Mouse (Mus musculus): Measurements from ENCODE around the gene Tsks. TPM values are rescaled to one million over a fixed set of nuclear protein-coding genes. Genes with fewer than 3 reads are reported as not detected.

Tsks gene
- polyA plus RNA-seq, 1 experiment from 2014 or later, result not detected

DNA sequence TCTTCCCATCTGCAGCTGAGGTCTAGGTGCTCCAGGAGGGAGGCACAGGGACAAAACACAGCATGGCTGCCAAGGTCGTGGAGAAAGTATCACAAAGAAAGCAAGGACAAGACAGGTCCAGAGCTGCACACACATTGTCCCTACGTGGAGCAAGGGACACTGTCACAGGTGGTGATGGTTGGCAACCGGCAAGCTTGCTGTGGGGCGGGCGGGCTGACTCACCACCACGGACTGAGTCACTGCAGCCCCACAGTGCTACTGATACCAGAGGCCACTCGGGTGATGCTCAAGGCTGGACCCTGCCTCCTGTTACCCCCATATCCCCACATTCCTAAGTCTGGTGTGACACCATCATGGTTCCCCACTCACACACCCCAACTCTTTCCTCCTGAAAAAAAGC is 59.4 kb downstream of the Tsks start:
- no peak overlapping the region for H3K9ac ChIP-seq (ENCODE audit: low read length)
- H3K27ac ChIP-seq (ENCODE audit: low read depth, low read length), result no peak overlapping the region
- H3K4me1 ChIP-seq (ENCODE audit: control insufficient read depth, insufficient read depth, low read length), result peaks cover 7% of the 10 kb centered on the region
- no peak overlapping the region for H3K4me2 ChIP-seq (ENCODE audit: low read depth)
- no peaks in the 10 kb centered on the region for H3K27me3 ChIP-seq (ENCODE audit: control insufficient read depth, insufficient read depth, low read length)
- ATAC-seq (ENCODE audit: insufficient read depth, low FRiP score, low TSS enrichment) (no peak), DNase-seq (ENCODE audit: low spot score) (no peak)
- H3K36me3 ChIP-seq (ENCODE audit: control insufficient read depth, insufficient read depth, low read length), result peaks cover 59% of the 10 kb centered on the region
- H3K9me3 ChIP-seq (ENCODE audit: control insufficient read depth, low read length), result no peaks in the 10 kb centered on the region
- no peak overlapping the region for H3K4me3 ChIP-seq (ENCODE audit: low read depth, low read length)
- WGBS, result 91% methylated on average over 7 of the region's 7 CpGs

DNA sequence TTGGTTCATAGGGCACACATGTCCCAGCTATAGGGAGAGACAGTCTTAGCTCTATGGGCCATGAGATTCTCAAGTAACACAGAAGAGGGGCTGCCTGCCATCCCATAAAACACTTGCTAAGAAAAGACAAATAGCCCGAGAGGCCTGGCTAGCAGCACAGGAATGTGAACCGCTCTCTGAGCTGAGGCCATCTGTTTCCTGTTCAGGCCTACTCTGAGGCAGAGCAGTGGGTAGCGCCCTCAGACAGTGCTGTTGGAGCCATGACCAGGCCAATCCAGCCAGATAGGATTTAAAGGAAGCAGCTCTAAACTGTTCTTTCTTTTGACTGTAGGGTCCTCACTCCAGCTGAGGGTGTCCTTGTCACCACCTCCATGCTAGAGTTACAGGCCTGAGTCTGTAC is 61.5 kb downstream of the Tsks start:
- H3K4me3 ChIP-seq (ENCODE audit: low read depth, low read length), result no peak overlapping the region
- peaks cover 72% of the 10 kb centered on the region for H3K36me3 ChIP-seq (ENCODE audit: control insufficient read depth, insufficient read depth, low read length)
- DNase-seq (ENCODE audit: low spot score) (no peak), ATAC-seq (ENCODE audit: insufficient read depth, low FRiP score, low TSS enrichment) (no peak)
- H3K4me2 ChIP-seq (ENCODE audit: low read depth), result no peak overlapping the region
- H3K4me1 ChIP-seq (ENCODE audit: control insufficient read depth, insufficient read depth, low read length), result no peaks in the 10 kb centered on the region
- H3K27ac ChIP-seq (ENCODE audit: low read depth, low read length), result no peak overlapping the region
- no peak overlapping the region for H3K9ac ChIP-seq (ENCODE audit: low read length)
- no peaks in the 10 kb centered on the region for H3K9me3 ChIP-seq (ENCODE audit: control insufficient read depth, low read length)
- no peaks in the 10 kb centered on the region for H3K27me3 ChIP-seq (ENCODE audit: control insufficient read depth, insufficient read depth, low read length)
- 63% methylated on average over 3 of the region's 3 CpGs for WGBS

DNA sequence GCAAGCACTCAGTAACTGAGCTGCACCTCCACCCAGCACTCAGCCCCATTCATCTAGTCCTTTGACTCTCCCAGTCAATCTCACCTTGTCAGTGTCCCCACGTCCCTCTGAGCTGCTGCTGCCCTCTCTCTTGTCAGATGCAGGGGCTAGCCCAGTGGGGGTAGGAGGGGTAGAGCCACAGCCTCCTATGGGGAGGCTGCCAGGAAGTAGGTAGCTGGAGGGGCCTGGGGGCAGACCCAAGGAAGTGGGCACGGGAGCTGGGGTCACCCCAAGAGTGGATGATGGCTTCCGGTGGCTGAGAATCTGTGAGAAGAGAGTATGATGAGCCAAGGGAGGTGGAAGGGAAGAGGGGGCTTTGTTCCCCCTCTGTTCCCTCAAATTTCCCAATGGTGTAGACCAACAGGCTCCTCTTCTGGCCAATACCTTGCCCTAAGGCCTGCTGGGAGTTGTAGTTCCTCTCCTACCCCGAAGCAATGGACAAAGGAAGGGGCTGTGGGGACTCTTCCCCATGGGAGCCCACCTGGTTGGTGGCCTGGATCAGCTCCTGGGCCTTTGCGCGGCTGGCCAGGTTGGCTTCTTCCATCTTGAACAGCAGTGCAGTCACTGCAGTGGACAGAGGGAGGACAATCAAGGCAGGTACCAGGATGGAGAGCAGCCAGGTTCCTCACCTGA is 62.5 kb downstream of the Tsks start:
- Histone ChIP-seq H3K4me3 (ENCODE audit: low read depth, low read length) (no peak overlapping the region), H3K9ac (ENCODE audit: low read length) (no peak overlapping the region), H3K4me2 (ENCODE audit: low read depth) (no peak overlapping the region), H3K4me1 (ENCODE audit: control insufficient read depth, insufficient read depth, low read length) (no peaks in the 10 kb centered on the region), H3K27ac (ENCODE audit: low read depth, low read length) (no peak overlapping the region), H3K27me3 (ENCODE audit: control insufficient read depth, insufficient read depth, low read length) (no peaks in the 10 kb centered on the region), H3K36me3 (ENCODE audit: control insufficient read depth, insufficient read depth, low read length) (peaks cover 77% of the 10 kb centered on the region), H3K9me3 (ENCODE audit: control insufficient read depth, low read length) (no peaks in the 10 kb centered on the region)
- no peak for DNase-seq (ENCODE audit: low spot score)
- 88% methylated on average over 6 of the region's 6 CpGs for WGBS
- ATAC-seq (ENCODE audit: insufficient read depth, low FRiP score, low TSS enrichment), result no peak

DNA sequence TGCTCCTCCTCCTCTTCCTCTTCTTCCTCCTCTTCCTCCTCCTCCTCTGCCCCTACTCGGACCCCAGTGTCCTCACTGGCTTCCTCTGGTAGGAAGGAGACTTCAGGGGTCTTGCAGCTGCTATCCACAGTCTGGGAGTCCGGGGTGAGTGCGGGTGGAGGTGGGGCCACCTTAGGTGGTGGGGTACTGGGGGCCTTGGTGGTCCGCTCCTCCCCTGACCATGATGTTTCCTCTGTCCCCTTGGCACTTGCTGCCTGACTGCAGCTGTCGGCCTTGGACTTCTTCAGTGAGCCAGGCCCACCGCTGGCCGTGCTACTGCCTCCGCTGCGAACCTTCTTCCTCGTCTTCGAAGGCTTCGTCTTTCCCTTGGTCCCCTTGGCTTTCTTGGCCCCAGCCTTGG is 63.5 kb downstream of the Tsks start:
- no peaks in the 10 kb centered on the region for H3K27me3 ChIP-seq (ENCODE audit: control insufficient read depth, insufficient read depth, low read length)
- no peak for DNase-seq (ENCODE audit: low spot score)
- 94% methylated on average over 12 of the region's 12 CpGs for WGBS
- no peaks in the 10 kb centered on the region for H3K9me3 ChIP-seq (ENCODE audit: control insufficient read depth, low read length)
- H3K36me3 ChIP-seq (ENCODE audit: control insufficient read depth, insufficient read depth, low read length), result peaks cover 71% of the 10 kb centered on the region
- no peak for ATAC-seq (ENCODE audit: insufficient read depth, low FRiP score, low TSS enrichment)
- H3K4me1 ChIP-seq (ENCODE audit: control insufficient read depth, insufficient read depth, low read length), result no peaks in the 10 kb centered on the region
- no peak overlapping the region for H3K27ac ChIP-seq (ENCODE audit: low read depth, low read length)
- H3K4me3 ChIP-seq (ENCODE audit: low read depth, low read length), result no peak overlapping the region
- no peak overlapping the region for H3K4me2 ChIP-seq (ENCODE audit: low read depth)
- H3K9ac ChIP-seq (ENCODE audit: low read length), result no peak overlapping the region

DNA sequence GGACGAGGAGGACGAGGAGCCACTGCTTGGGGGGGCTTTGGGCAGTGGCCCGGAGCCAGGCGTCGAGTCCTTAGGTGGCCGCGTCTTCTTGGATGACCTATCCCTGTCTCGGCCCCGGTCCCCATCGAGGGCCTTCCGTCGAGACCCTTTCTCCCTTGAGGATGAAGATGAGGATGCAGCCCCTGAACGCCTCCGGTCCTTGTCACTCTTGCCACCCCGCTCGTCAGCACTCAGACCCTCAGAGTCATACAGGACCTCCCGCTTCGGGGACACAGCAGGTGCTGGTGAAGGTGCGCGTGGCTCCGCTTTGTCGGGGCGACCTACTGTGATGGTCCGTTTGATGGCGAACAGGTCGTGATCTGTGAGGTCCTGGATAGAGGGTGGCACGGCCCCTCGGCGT is 64.1 kb downstream of the Tsks start:
- H3K36me3 ChIP-seq (ENCODE audit: control insufficient read depth, insufficient read depth, low read length), result peaks cover 70% of the 10 kb centered on the region
- no peak overlapping the region for H3K9ac ChIP-seq (ENCODE audit: low read length)
- H3K4me1 ChIP-seq (ENCODE audit: control insufficient read depth, insufficient read depth, low read length), result no peaks in the 10 kb centered on the region
- H3K4me2 ChIP-seq (ENCODE audit: low read depth), result no peak overlapping the region
- H3K27ac ChIP-seq (ENCODE audit: low read depth, low read length), result no peak overlapping the region
- no peaks in the 10 kb centered on the region for H3K9me3 ChIP-seq (ENCODE audit: control insufficient read depth, low read length)
- H3K4me3 ChIP-seq (ENCODE audit: low read depth, low read length), result no peak overlapping the region
- no peaks in the 10 kb centered on the region for H3K27me3 ChIP-seq (ENCODE audit: control insufficient read depth, insufficient read depth, low read length)
- DNase-seq (ENCODE audit: low spot score) (no peak), ATAC-seq (ENCODE audit: insufficient read depth, low FRiP score, low TSS enrichment) (no peak)
- WGBS, result 96% methylated on average over 29 of the region's 29 CpGs

Other genes with a start within 250 kb of the Tsks start
- not detected in 2 replicates for gene Izumo2, start 234.5 kb upstream of the Tsks start, polyA plus RNA-seq (2014; fragmentation: Nextera tagmentation; extraction: Ambion mirVana)
- gene Vrk3, start 194.8 kb upstream of the Tsks start, polyA plus RNA-seq (2014; fragmentation: Nextera tagmentation; extraction: Ambion mirVana), result 37.5 and 41.2 TPM in 2 replicates
- gene Zfp473, start 192.2 kb upstream of the Tsks start, polyA plus RNA-seq (2014; fragmentation: Nextera tagmentation; extraction: Ambion mirVana), result 2.9 and 3.2 TPM in 2 replicates
- 64.2 and 68.3 TPM in 2 replicates for gene Nup62, start 127.1 kb upstream of the Tsks start, polyA plus RNA-seq (2014; fragmentation: Nextera tagmentation; extraction: Ambion mirVana)
- gene Il4i1, start 126.8 kb upstream of the Tsks start, polyA plus RNA-seq (2014; fragmentation: Nextera tagmentation; extraction: Ambion mirVana), result 0.65 and 1.1 TPM in 2 replicates
- 2.1 and 3.1 TPM in 2 replicates for gene Atf5, start 126.5 kb upstream of the Tsks start, polyA plus RNA-seq (2014; fragmentation: Nextera tagmentation; extraction: Ambion mirVana)
- gene Akt1s1, start 94.2 kb upstream of the Tsks start, polyA plus RNA-seq (2014; fragmentation: Nextera tagmentation; extraction: Ambion mirVana), result 37.2 and 49.3 TPM in 2 replicates
- 69.3 and 93.0 TPM in 2 replicates for gene Tbc1d17, start 94.1 kb upstream of the Tsks start, polyA plus RNA-seq (2014; fragmentation: Nextera tagmentation; extraction: Ambion mirVana)
- 30.2 and 30.6 TPM in 2 replicates for gene Pnkp, start 86.1 kb upstream of the Tsks start, polyA plus RNA-seq (2014; fragmentation: Nextera tagmentation; extraction: Ambion mirVana)
- gene Ptov1, start 73.4 kb upstream of the Tsks start, polyA plus RNA-seq (2014; fragmentation: Nextera tagmentation; extraction: Ambion mirVana), result 418 and 419 TPM in 2 replicates
- 87.7 and 93.1 TPM in 2 replicates for gene Med25, start 50.5 kb upstream of the Tsks start, polyA plus RNA-seq (2014; fragmentation: Nextera tagmentation; extraction: Ambion mirVana)
- gene Fuz, start 47.1 kb upstream of the Tsks start, polyA plus RNA-seq (2014; fragmentation: Nextera tagmentation; extraction: Ambion mirVana), result 18.7 and 20.0 TPM in 2 replicates
- gene Ap2a1, start 13.7 kb upstream of the Tsks start, polyA plus RNA-seq (2014; fragmentation: Nextera tagmentation; extraction: Ambion mirVana), result 92.5 and 95.0 TPM in 2 replicates
- gene Cpt1c, start 31.6 kb downstream of the Tsks start, polyA plus RNA-seq (2014; fragmentation: Nextera tagmentation; extraction: Ambion mirVana), result 22.0 and 25.2 TPM in 2 replicates
- gene Prmt1, start 43.4 kb downstream of the Tsks start, polyA plus RNA-seq (2014; fragmentation: Nextera tagmentation; extraction: Ambion mirVana), result 304 and 319 TPM in 2 replicates
- gene Irf3, start 54.4 kb downstream of the Tsks start, polyA plus RNA-seq (2014; fragmentation: Nextera tagmentation; extraction: Ambion mirVana), result 67.1 and 72.3 TPM in 2 replicates
- gene Bcl2l12, start 55.5 kb downstream of the Tsks start, polyA plus RNA-seq (2014; fragmentation: Nextera tagmentation; extraction: Ambion mirVana), result 51.6 and 52.9 TPM in 2 replicates
- gene Scaf1, start 73.2 kb downstream of the Tsks start, polyA plus RNA-seq (2014; fragmentation: Nextera tagmentation; extraction: Ambion mirVana), result 54.7 and 57.6 TPM in 2 replicates
- 17.7 and 20.0 TPM in 2 replicates for gene Rras, start 74.8 kb downstream of the Tsks start, polyA plus RNA-seq (2014; fragmentation: Nextera tagmentation; extraction: Ambion mirVana)
- 12.9 and 13.2 TPM in 2 replicates for gene Prr12, start 109.7 kb downstream of the Tsks start, polyA plus RNA-seq (2014; fragmentation: Nextera tagmentation; extraction: Ambion mirVana)
- gene Nosip, start 119.2 kb downstream of the Tsks start, polyA plus RNA-seq (2014; fragmentation: Nextera tagmentation; extraction: Ambion mirVana), result 59.3 and 65.1 TPM in 2 replicates
- 14.8 and 16.2 TPM in 2 replicates for gene Prrg2, start 119.5 kb downstream of the Tsks start, polyA plus RNA-seq (2014; fragmentation: Nextera tagmentation; extraction: Ambion mirVana)
- 142 and 151 TPM in 2 replicates for gene Rcn3, start 149.0 kb downstream of the Tsks start, polyA plus RNA-seq (2014; fragmentation: Nextera tagmentation; extraction: Ambion mirVana)
- gene Fcgrt, start 160.6 kb downstream of the Tsks start, polyA plus RNA-seq (2014; fragmentation: Nextera tagmentation; extraction: Ambion mirVana), result 11.3 and 12.8 TPM in 2 replicates
- gene Rps11, start 181.2 kb downstream of the Tsks start, polyA plus RNA-seq (2014; fragmentation: Nextera tagmentation; extraction: Ambion mirVana), result 1,454 and 1,462 TPM in 2 replicates
- gene Rpl13a, start 185.6 kb downstream of the Tsks start, polyA plus RNA-seq (2014; fragmentation: Nextera tagmentation; extraction: Ambion mirVana), result 1,071 and 1,190 TPM in 2 replicates
- gene Gm45713, start 193.0 kb downstream of the Tsks start, polyA plus RNA-seq (2014; fragmentation: Nextera tagmentation; extraction: Ambion mirVana), result 0.21 and 0.30 TPM in 2 replicates
- 0.76 and 0.85 TPM in 2 replicates for gene Flt3l, start 193.2 kb downstream of the Tsks start, polyA plus RNA-seq (2014; fragmentation: Nextera tagmentation; extraction: Ambion mirVana)
- gene Pih1d1, start 211.1 kb downstream of the Tsks start, polyA plus RNA-seq (2014; fragmentation: Nextera tagmentation; extraction: Ambion mirVana), result 98.4 and 108 TPM in 2 replicates
- gene Aldh16a1, start 211.4 kb downstream of the Tsks start, polyA plus RNA-seq (2014; fragmentation: Nextera tagmentation; extraction: Ambion mirVana), result 34.2 and 37.6 TPM in 2 replicates
- gene Slc17a7, start 220.7 kb downstream of the Tsks start, polyA plus RNA-seq (2014; fragmentation: Nextera tagmentation; extraction: Ambion mirVana), result 2.3 and 3.6 TPM in 2 replicates
- gene Gfy, start 236.4 kb downstream of the Tsks start, polyA plus RNA-seq (2014; fragmentation: Nextera tagmentation; extraction: Ambion mirVana), result not detected in 2 replicates
- gene Pth2, start 237.8 kb downstream of the Tsks start, polyA plus RNA-seq (2014; fragmentation: Nextera tagmentation; extraction: Ambion mirVana), result not detected in 2 replicates